Mouse (Mus musculus): ENCODE data around the gene Sirt7.

DNA sequence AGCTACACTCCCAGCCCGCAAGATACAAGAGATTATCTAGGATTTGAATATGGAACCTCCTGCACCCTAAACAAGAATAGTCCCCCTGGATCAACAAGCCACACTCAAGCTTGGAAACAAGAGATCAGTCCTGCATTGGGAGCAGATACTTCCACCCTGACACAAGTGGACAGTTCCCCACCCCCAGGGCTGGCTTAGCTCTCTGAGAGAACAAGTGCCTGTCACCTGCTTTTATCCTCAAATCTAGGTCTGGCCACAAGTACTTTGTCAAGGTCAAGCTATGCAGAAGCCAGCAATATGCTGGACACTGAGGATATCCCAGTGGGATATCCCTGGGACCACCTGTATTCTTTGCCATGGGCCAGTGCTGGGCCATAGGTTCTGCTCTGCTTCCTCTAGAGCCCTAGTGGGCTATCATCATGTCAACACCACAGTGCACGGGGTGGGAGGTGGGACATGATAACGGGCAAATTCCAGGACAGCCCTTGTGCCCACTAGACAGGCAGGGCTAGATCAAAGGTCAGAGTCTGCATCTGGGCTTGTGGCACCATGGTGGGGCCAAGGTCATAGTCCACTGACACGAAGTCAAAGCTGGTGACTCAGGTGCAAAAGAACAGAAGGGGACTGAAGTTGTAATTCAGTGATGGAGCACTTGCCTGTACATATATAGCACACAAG, 8.3 kb downstream of the Sirt7 start:
- no peak for TF ChIP-seq POLR2A (IDR thresholded peaks at IDR 0.05; ENCODE audit: extremely low read depth, insufficient read depth, low read length)
- no peak for TF ChIP-seq CTCF (IDR thresholded peaks at IDR 0.05; ENCODE audit: extremely low read depth, insufficient read depth, low read length)

Data from cortical plate, adult 2 months (tissue).